ENCODE assay signal across 10 mouse cellular contexts in the genomic region with DNA sequence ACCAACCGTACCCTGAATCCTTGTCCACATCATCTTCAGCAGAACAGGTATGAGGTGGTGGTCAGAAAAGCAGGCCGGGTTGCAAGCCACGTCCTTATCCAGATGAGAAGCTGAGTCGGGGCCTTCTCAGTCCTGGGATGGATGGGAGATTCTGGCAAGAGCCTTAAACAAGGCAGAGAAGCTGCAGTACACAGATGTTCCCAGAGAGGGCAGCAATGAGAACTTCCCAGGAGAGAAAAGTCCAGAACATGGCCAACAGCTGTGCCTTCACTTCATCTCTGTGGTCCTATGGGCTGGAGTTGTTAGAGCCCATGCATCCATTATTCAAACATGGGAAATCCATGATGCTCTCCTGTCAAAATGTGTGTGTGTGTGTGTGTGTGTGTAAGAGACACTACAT. TPM values are rescaled to one million over a fixed set of nuclear protein-coding genes. Genes with fewer than 3 reads are reported as not detected.
A peak's percentile ranks its signal among the peaks of the same experiment; 100 is the strongest.
DNase-seq lines count a peak whose midpoint lies in the region; ATAC-seq lines count a peak whose summit lies in the region.
"Had no signal": no experiment of that assay in that cellular context is flagged by ENCODE, and none has a peak within 500 bp of the region (broad histone marks: within the 10 kb centered on the region; RNA-seq: fewer than 3 reads in every experiment).

No protein-coding gene starts in this region.

- H3K27ac ChIP-seq in hindbrain, embryonic 10.5 days = no peak overlapping the region
- H3K27ac ChIP-seq in hindbrain, embryonic 16.5 days (ENCODE audit: low read depth, low read length) = no peak overlapping the region
- H3K27ac ChIP-seq: embryonic facial prominence, embryonic 15.5 days; liver, embryonic 15.5 days had no signal

- peaks cover 6% of the 10 kb centered on the region; the same call in 1 of the 2 replicates for H3K4me1 ChIP-seq in hindbrain, embryonic 10.5 days (replicated peaks)
- no peaks in the 10 kb centered on the region for H3K4me1 ChIP-seq in hindbrain, embryonic 16.5 days (ENCODE audit: control insufficient read depth, insufficient read depth, low read depth, low read length)

- H3K9me3 ChIP-seq in hindbrain, embryonic 10.5 days = 0 out of 2 replicates have a peak, but pooled peaks cover 3% of the 10 kb centered on the region
- no peaks in the 10 kb centered on the region; the same call in 1 of the 2 replicates for H3K9me3 ChIP-seq in hindbrain, embryonic 16.5 days (ENCODE audit: control insufficient read depth, low read length)
- H3K9me3 ChIP-seq: embryonic facial prominence, embryonic 15.5 days; liver, embryonic 15.5 days had no signal

- peak; percentile 61 for DNase-seq in hindbrain, embryonic 10.5 days (ENCODE audit: low spot score)
- DNase-seq in CD8-positive naive resting alpha-beta T cell, adult 2 months (ENCODE audit: low read depth in 2 of 2, low spot score in 2 of 2) = peak; percentile 50 to 60
- DNase-seq in adrenal gland, postnatal 36 days = peak; percentile 49 to 59
- peak; percentile 42 for DNase-seq in layer of hippocampus, adult 9-11 months
- peak; percentile 29 to 67 for DNase-seq in thymus, postnatal 10 days (ENCODE audit: low spot score in 2 of 2)

- WGBS in hindbrain, embryonic 10.5 days = 68% methylated on average over 4 of the region's 4 CpGs
- 67% methylated on average over 4 of the region's 4 CpGs for WGBS in hindbrain, embryonic 16.5 days

- ATAC-seq in hindbrain, embryonic 16.5 days = no peak
- ATAC-seq in erythroid progenitor cell, adult 5-6 weeks (replicated peaks; ENCODE audit: low FRiP score, poor library complexity, severe bottlenecking) = 0 out of 2 replicates have a peak, but pooled peaks have one; percentile 56
- peak; percentile 71 for ATAC-seq in monocyte, adult 5-6 weeks (replicated peaks; ENCODE audit: insufficient number of reproducible peaks, low FRiP score, low TSS enrichment, poor library complexity, severe bottlenecking)

- no peak overlapping the region for H3K9ac ChIP-seq in hindbrain, embryonic 16.5 days (ENCODE audit: low read depth, low read length)
- H3K9ac ChIP-seq: embryonic facial prominence, embryonic 15.5 days; liver, embryonic 15.5 days had no signal

- no peaks in the 10 kb centered on the region for H3K36me3 ChIP-seq in hindbrain, embryonic 10.5 days
- no peaks in the 10 kb centered on the region for H3K36me3 ChIP-seq in hindbrain, embryonic 16.5 days (ENCODE audit: control insufficient read depth, insufficient read depth, low read length)
- H3K36me3 ChIP-seq: embryonic facial prominence, embryonic 15.5 days; liver, embryonic 15.5 days had no signal

- H3K4me2 ChIP-seq in hindbrain, embryonic 16.5 days (ENCODE audit: low read length) = no peak overlapping the region
- H3K4me2 ChIP-seq: embryonic facial prominence, embryonic 15.5 days; liver, embryonic 15.5 days had no signal

- no peaks in the 10 kb centered on the region for H3K27me3 ChIP-seq in hindbrain, embryonic 10.5 days (ENCODE audit: insufficient read depth, poor library complexity, severe bottlenecking)
- no peaks in the 10 kb centered on the region for H3K27me3 ChIP-seq in hindbrain, embryonic 16.5 days (replicated peaks; ENCODE audit: control insufficient read depth, insufficient read depth, low read length)
- H3K27me3 ChIP-seq: embryonic facial prominence, embryonic 15.5 days; liver, embryonic 15.5 days had no signal

- no peak overlapping the region for H3K4me3 ChIP-seq in hindbrain, embryonic 10.5 days
- H3K4me3 ChIP-seq in hindbrain, embryonic 16.5 days (ENCODE audit: low read length) = no peak overlapping the region
- H3K4me3 ChIP-seq: embryonic facial prominence, embryonic 15.5 days; liver, embryonic 15.5 days had no signal

RNA-seq across cellular contexts. Expression of gene Abcg1, which starts 39.2 kb away (rescaled TPM):
- polyA plus RNA-seq in hindbrain, embryonic 10.5 days (2016; fragmentation: Nextera tagmentation; extraction: Ambion mirVana) = 6.9 and 9.7 TPM in 2 replicates
- 20.2 and 20.9 TPM in 2 replicates for polyA plus RNA-seq in hindbrain, embryonic 16.5 days (2015; fragmentation: Nextera tagmentation; extraction: Ambion mirVana)
- total RNA-seq in adrenal gland, postnatal 36 days (2021) = 10 to 100 TPM; 10.0 to 12.7 TPM
- total RNA-seq in erythroid progenitor cell, adult 5-6 weeks (2015; ENCODE audit: low replicate concordance) = 6.5 and 6.7 TPM in 2 replicates
- total RNA-seq in erythroid progenitor cell, adult 5-6 weeks (2017; ENCODE audit: low replicate concordance) = 3.6 and 9.9 TPM in 2 replicates
- total RNA-seq in monocyte, adult 5-6 weeks (2017) = 67.2 to 83.6 TPM (median 68.0 TPM) in 3 replicates
